Mouse (Mus musculus) MEL (cell line): ENCODE results near the gene Mrps35. TPM values are rescaled to one million over a fixed set of nuclear protein-coding genes. Genes with fewer than 3 reads are reported as not detected.

Experiments
- DNase-seq: peaks from one replicate; pipeline ENCODE4 v3.0.0; 2011; ENCODE audit warnings: low read depth, low spot score
- H3K27ac ChIP-seq: 2 replicates; pipeline ENCODE4 v1.5.1; 2012; ENCODE audit warnings: low read depth, mild to moderate bottlenecking, control low read depth, low read length, moderate library complexity; ENCODE audit not compliant: control insufficient read depth
- H3K27me3 ChIP-seq, 2 experiments: fragments of 150-350 bp in 1 of 2; sonication (generic) in 1 of 2; 2 replicates each; pipeline ENCODE4 v1.6.1; 2012; ENCODE audit warnings: low read length in 2 of 2, mild to moderate bottlenecking in 2 of 2, improper control_type of control experiment in 1 of 2, moderate library complexity in 1 of 2; ENCODE audit not compliant: insufficient read depth in 2 of 2, control insufficient read depth in 1 of 2
- H3K36me3 ChIP-seq, 2 experiments: 2 replicates each; pipeline ENCODE4 v1.6.1; 2012 to 2014; ENCODE audit warnings: low read length in 2 of 2, improper control_type of control experiment in 1 of 2, inconsistent platforms in 1 of 2, mild to moderate bottlenecking in 1 of 2; ENCODE audit not compliant: insufficient read depth in 2 of 2, control insufficient read depth in 1 of 2
- H3K4me1 ChIP-seq, 2 experiments: fragments of 150-350 bp in 1 of 2; sonication (generic) in 1 of 2; 2 replicates each; pipeline ENCODE4 v1.6.1; 2012; ENCODE audit warnings: low read length in 2 of 2, improper control_type of control experiment in 1 of 2, mild to moderate bottlenecking in 1 of 2; ENCODE audit not compliant: insufficient read depth in 2 of 2, control insufficient read depth in 1 of 2
- H3K4me3 ChIP-seq, 2 experiments: fragments of 150-350 bp in 1 of 2; sonication (generic) in 1 of 2; 2 replicates each; pipeline ENCODE4 v1.5.1; 2012; ENCODE audit warnings: low read depth in 2 of 2, low read length in 2 of 2, mild to moderate bottlenecking in 2 of 2, moderate library complexity in 2 of 2, control low read depth in 1 of 2, improper control_type of control experiment in 1 of 2; ENCODE audit not compliant: control insufficient read depth in 1 of 2, insufficient read depth in 1 of 2
- H3K79me2 ChIP-seq: 2 replicates; pipeline ENCODE4 v1.6.1; 2012; ENCODE audit warnings: mild to moderate bottlenecking, low read length, moderate library complexity; ENCODE audit not compliant: control insufficient read depth, poor library complexity, insufficient read depth
- H3K9ac ChIP-seq: 2 replicates; pipeline ENCODE4 v1.6.1; 2012; ENCODE audit warnings: low read depth, mild to moderate bottlenecking, control low read depth, low read length, moderate library complexity; ENCODE audit not compliant: control insufficient read depth, poor library complexity, severe bottlenecking
- H3K9me3 ChIP-seq: fragments of 150-350 bp; sonication (generic); replicated peaks from 2 replicates; pipeline ENCODE4 v1.6.1; 2012; ENCODE audit warnings: mild to moderate bottlenecking, low read length, improper control_type of control experiment, moderate library complexity; ENCODE audit not compliant: insufficient read depth
- BHLHE40 ChIP-seq: IDR thresholded peaks from 2 replicates; pipeline ENCODE4 v1.6.1; 2012; ENCODE audit warnings: low read depth, mild to moderate bottlenecking, inconsistent platforms, low read length, improper control_type of control experiment, borderline replicate concordance
- CHD1 ChIP-seq: IDR thresholded peaks from 2 replicates; pipeline ENCODE4 v1.6.1; 2012; ENCODE audit warnings: low read depth, mild to moderate bottlenecking, inconsistent platforms, low read length, improper control_type of control experiment
- CTCF ChIP-seq, 3 experiments: IDR thresholded peaks in 2 of 3; conservative IDR thresholded peaks in 1 of 3; 2 replicates each; pipeline ENCODE4 v1.5.1; 2011 to 2012; ENCODE audit warnings: low read length in 3 of 3, low read depth in 2 of 3, mild to moderate bottlenecking in 2 of 3, improper control_type of control experiment in 1 of 3, inconsistent platforms in 1 of 3, mixed read lengths in 1 of 3, moderate library complexity in 1 of 3; ENCODE audit not compliant: control insufficient read depth in 1 of 3, insufficient read depth in 1 of 3, poor library complexity in 1 of 3, severe bottlenecking in 1 of 3
- E2F4 ChIP-seq: IDR thresholded peaks from 2 replicates; pipeline ENCODE4 v1.6.1; 2011; ENCODE audit warnings: low read depth, low read length, improper control_type of control experiment, borderline replicate concordance
- ETS1 ChIP-seq: IDR thresholded peaks from 2 replicates; pipeline ENCODE4 v1.6.1; 2012; ENCODE audit warnings: low read depth, mild to moderate bottlenecking, inconsistent platforms, low read length, improper control_type of control experiment, moderate library complexity
- GABPA ChIP-seq: IDR thresholded peaks from 2 replicates; pipeline ENCODE4 v1.6.1; 2012; ENCODE audit warnings: low read depth, mild to moderate bottlenecking, inconsistent platforms, low read length, improper control_type of control experiment, moderate library complexity
- GATA1 ChIP-seq: IDR thresholded peaks from 2 replicates; pipeline ENCODE4 v1.6.1; 2011; ENCODE audit warnings: low read depth, low read length, improper control_type of control experiment
- HCFC1 ChIP-seq: IDR thresholded peaks from 2 replicates; pipeline ENCODE4 v1.6.1; 2012; ENCODE audit warnings: low read depth, mild to moderate bottlenecking, inconsistent platforms, low read length, improper control_type of control experiment, moderate library complexity
- JUND ChIP-seq: IDR thresholded peaks from 2 replicates; pipeline ENCODE4 v1.6.1; 2011; ENCODE audit warnings: low read depth, mild to moderate bottlenecking, improper control_type of control experiment, low read length
- MAFK ChIP-seq: IDR thresholded peaks from 2 replicates; pipeline ENCODE4 v1.6.1; 2011; ENCODE audit warnings: low read depth, mild to moderate bottlenecking, low read length, improper control_type of control experiment, borderline replicate concordance
- MAX ChIP-seq: IDR thresholded peaks from 2 replicates; pipeline ENCODE4 v1.6.1; 2011; ENCODE audit warnings: low read length, improper control_type of control experiment
- MXI1 ChIP-seq: IDR thresholded peaks from 2 replicates; pipeline ENCODE4 v1.6.1; 2011; ENCODE audit warnings: mild to moderate bottlenecking, low read depth, low read length, improper control_type of control experiment
- MYB ChIP-seq: IDR thresholded peaks from 2 replicates; pipeline ENCODE4 v1.6.1; 2011; ENCODE audit warnings: mild to moderate bottlenecking, low read depth, low read length, improper control_type of control experiment
- POLR2A ChIP-seq, 2 experiments: IDR thresholded peaks; 2 replicates each; pipeline ENCODE4 v1.6.1; 2011 to 2012; ENCODE audit warnings: low read length in 2 of 2, mild to moderate bottlenecking in 2 of 2, control low read depth in 1 of 2, improper control_type of control experiment in 1 of 2, low read depth in 1 of 2, moderate library complexity in 1 of 2; ENCODE audit not compliant: control insufficient read depth in 1 of 2, insufficient read depth in 1 of 2, poor library complexity in 1 of 2
- POLR2AphosphoS2 ChIP-seq: IDR thresholded peaks from 2 replicates; pipeline ENCODE4 v1.6.1; 2011; ENCODE audit warnings: low read length, improper control_type of control experiment
- RAD21 ChIP-seq: IDR thresholded peaks from 2 replicates; pipeline ENCODE4 v1.6.1; 2011; ENCODE audit warnings: mild to moderate bottlenecking, low read depth, low read length, improper control_type of control experiment
- SIN3A ChIP-seq: IDR thresholded peaks from 2 replicates; pipeline ENCODE4 v1.6.1; 2012; ENCODE audit warnings: low read length, improper control_type of control experiment, inconsistent platforms
- TAL1 ChIP-seq: IDR thresholded peaks from 2 replicates; pipeline ENCODE4 v1.6.1; 2012; ENCODE audit warnings: mild to moderate bottlenecking, inconsistent platforms, low read length, moderate library complexity, mixed read lengths
- TBP ChIP-seq: IDR thresholded peaks from 2 replicates; pipeline ENCODE4 v1.8.0; 2011; ENCODE audit warnings: low read depth, low read length, improper control_type of control experiment
- TCF12 ChIP-seq: IDR thresholded peaks from 2 replicates; pipeline ENCODE4 v1.6.1; 2014; ENCODE audit warnings: low read depth, mild to moderate bottlenecking, inconsistent platforms, low read length, improper control_type of control experiment, moderate library complexity
- UBTF ChIP-seq: IDR thresholded peaks from 2 replicates; pipeline ENCODE4 v1.6.1; 2012; ENCODE audit warnings: low read depth, mild to moderate bottlenecking, inconsistent platforms, low read length, improper control_type of control experiment, moderate library complexity, borderline replicate concordance; ENCODE audit not compliant: insufficient read depth
- USF1 ChIP-seq: IDR thresholded peaks from 2 replicates; pipeline ENCODE4 v1.6.1; 2014; ENCODE audit warnings: low read depth, mild to moderate bottlenecking, inconsistent platforms, low read length, improper control_type of control experiment, moderate library complexity
- ZNF384 ChIP-seq: IDR thresholded peaks from 2 replicates; pipeline ENCODE4 v1.6.1; 2012; ENCODE audit warnings: low read depth, mild to moderate bottlenecking, inconsistent platforms, low read length, improper control_type of control experiment
- polyA plus RNA-seq, 2 experiments: library from polyadenylated mRNA; stranded (reverse) in 1 of 2; unstranded in 1 of 2; fragments of >175 nt in 1 of 2; fragments of >200 nt in 1 of 2; gene quantifications; 2 replicates each; pipeline versions ENCODE4 v1.2.1 to v1.2.4; 2012; ENCODE audit warnings: low replicate concordance in 2 of 2, low read depth in 1 of 2; ENCODE audit not compliant: insufficient read length in 2 of 2, insufficient read depth in 1 of 2, missing spikeins in 1 of 2
- total RNA-seq: library from RNA; depleted of rRNA; stranded (reverse); fragments of 300-350 nt; gene quantifications from 2 replicates; pipeline ENCODE4 v1.2.3, GENCODE M21; 2012

The Mrps35 gene
- total and polyA plus RNA-seq, 3 experiments: 99.0 to 148 TPM; not detected in 1

- H3K4me1 ChIP-seq: no peaks in the 10 kb centered on the region
- no peak for DNase-seq
- peaks cover 0 to 26% of the 10 kb centered on the region in 2 experiments; a peak in 2 of 4 replicates for H3K36me3 ChIP-seq
- no peak overlapping the region for H3K27ac ChIP-seq
- H3K27me3 ChIP-seq: no peaks in the 10 kb centered on the region
- H3K4me3 ChIP-seq: no peak overlapping the region
- no peak for TF ChIP-seq TBP
- TF ChIP-seq UBTF: no peak
- no peak for TF ChIP-seq SIN3A
- no peak for TF ChIP-seq MYB
- TF ChIP-seq CTCF (IDR thresholded peaks at IDR 0.05 in 2 of 3, conservative IDR thresholded peaks at IDR 0.05 in 1 of 3; ENCODE audit: control insufficient read depth in 1 of 3, insufficient read depth in 1 of 3, low read depth in 2 of 3, low read length in 3 of 3, poor library complexity in 1 of 3, severe bottlenecking in 1 of 3): no peak
- TF ChIP-seq MAX: no peak
- no peak for TF ChIP-seq TCF12
- TF ChIP-seq HCFC1: no peak
- no peak for TF ChIP-seq CHD1
- TF ChIP-seq USF1: no peak
- TF ChIP-seq ZNF384: no peak
- no peak for TF ChIP-seq E2F4
- TF ChIP-seq BHLHE40: no peak
- TF ChIP-seq ETS1: no peak
- no peak for TF ChIP-seq POLR2AphosphoS2
- no peak for TF ChIP-seq GABPA
- no peak for TF ChIP-seq RAD21
- H3K79me2 ChIP-seq: no peaks in the 10 kb centered on the region
- H3K9me3 ChIP-seq: no peaks in the 10 kb centered on the region
- no peak overlapping the region for H3K9ac ChIP-seq
Measured at GRCm38 (mm10) chr6:147053785-147054646, 11.5 kb downstream of the Mrps35 start.

GRCm38 (mm10) chr6:147055374-147055977, 12.9 kb downstream of the Mrps35 start:
- Histone ChIP-seq H3K9me3 (no peaks in the 10 kb centered on the region), H3K4me1 (no peaks in the 10 kb centered on the region), H3K4me3 (no peak overlapping the region), H3K9ac (no peak overlapping the region), H3K27me3 (no peaks in the 10 kb centered on the region), H3K27ac (no peak overlapping the region), H3K36me3 (peaks cover 0 to 18% of the 10 kb centered on the region in 2 experiments; a peak in 2 of 4 replicates), H3K79me2 (no peaks in the 10 kb centered on the region)
- no peak for DNase-seq
- TF ChIP-seq MXI1 (no peak), MAFK (no peak), POLR2A (IDR thresholded peaks at IDR 0.05; ENCODE audit: control insufficient read depth in 1 of 2, insufficient read depth in 1 of 2, low read depth in 1 of 2, low read length in 2 of 2, poor library complexity in 1 of 2) (no peak), SIN3A (no peak), E2F4 (no peak), GATA1 (no peak), ETS1 (no peak), JUND (no peak), GABPA (no peak), TCF12 (no peak), MYB (no peak), ZNF384 (no peak), TAL1 (no peak), BHLHE40 (no peak)
